Mouse (Mus musculus) kidney, postnatal 36 days (tissue): ENCODE data around the gene Dido1.

Source experiments
- DNase-seq, 2 experiments: peaks; one replicate each; pipeline ENCODE4 v3.0.0; 2021 to 2022; ENCODE audit warnings: mixed read lengths in 2 of 2

Dido1 gene

DNA sequence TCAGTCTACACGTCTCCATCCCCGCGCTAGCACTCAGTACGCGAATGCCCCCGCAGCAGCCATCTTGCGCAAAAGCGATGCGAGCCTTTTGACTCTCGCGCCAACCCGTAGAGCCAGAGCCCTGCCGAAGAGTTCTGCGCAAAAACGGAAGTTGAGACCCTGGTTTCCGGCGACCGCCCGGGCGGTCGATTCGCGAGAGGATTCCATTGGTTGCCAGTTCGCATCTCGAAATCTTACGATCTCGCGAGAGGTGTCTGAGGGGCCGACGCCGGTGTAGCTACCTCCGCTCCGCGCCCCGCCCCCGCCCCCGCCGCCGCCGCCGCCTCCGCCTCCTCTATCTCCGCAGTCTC, at the start of gene Dido1, which contains the start of gene Gid8:
Gene Dido1, minus strand, starts transcription at position 77 of the 350 bp plus-strand sequence.
Gene Gid8, plus strand, starts transcription at position 195 of the 350 bp plus-strand sequence.
- peak; percentile 98 for DNase-seq

DNA sequence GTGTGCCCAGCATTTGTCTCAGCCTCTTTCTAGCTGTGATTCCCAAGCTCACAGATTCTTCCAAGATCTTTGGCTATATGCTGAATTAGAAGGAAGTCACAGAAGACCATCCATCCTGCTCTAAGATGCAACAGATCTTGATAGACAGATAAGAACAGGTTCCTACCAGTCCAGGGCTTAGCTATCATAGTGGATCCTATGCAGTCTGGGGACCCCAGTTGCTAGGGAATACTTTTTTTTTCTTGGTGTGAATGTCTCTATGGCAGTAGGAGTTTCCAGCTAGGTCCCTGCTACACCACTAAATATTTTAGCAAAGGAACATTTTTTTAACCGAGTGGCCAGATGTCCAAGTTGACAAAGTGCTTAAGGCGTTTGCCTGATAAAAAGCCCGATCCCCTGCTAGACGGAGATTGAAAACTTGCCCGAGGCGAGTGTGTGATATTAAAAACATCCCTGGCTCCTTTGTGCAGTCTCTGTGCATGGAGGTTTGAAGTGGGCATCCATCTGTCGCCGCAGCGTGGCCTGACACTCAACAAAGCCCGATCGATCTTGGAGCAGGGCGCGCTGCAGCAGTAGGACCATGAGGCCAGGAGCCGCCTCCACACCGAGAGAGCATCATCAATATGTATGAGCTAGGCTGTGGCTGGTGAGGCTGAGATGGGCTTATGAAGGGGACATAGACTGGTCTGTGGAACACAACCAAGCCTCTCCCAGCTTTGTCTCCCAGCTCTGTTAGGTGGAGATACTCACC, 48.9 kb upstream of the Dido1 start:
- DNase-seq, result no peak

DNA sequence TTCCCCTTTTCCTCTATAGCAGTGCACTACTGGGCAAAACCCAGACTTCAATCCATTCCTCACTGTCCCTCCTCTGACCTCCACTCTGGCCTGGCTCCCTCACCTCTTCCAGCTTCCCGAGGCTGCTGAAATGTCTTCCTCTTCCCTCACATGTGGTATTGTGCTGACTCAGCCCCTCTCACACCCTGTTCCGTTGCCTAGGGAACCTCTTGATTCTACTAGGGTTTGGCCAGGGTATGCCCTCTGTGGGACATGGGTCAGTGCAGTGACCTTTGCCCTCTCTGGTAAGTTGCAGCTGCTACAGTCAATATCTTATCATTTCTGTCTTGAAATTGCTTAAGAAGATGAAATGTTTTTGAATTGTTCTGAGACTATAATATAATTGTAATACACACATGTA, 47.0 kb upstream of the Dido1 start:
- no peak for DNase-seq

DNA sequence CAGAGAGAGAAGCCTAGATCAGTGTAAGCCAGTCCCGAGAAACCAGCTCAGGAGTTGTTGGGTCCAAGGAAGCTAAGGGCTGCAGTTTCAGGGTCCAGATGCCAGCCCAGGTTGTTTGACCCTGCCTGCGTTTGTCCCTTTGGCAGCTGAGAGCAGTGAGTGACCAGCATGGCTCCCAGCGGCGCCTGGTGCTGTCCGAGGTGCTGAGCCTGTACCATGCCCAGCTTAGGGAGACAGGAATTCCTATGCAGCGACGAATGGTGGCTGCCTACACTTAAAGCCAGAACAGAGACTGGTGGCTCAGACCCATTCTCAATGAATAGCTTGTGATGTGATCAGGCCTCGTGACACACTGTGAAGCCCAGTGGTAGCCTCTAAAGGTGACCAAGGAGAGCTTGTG, 46.1 kb upstream of the Dido1 start:
- peak; percentile 48 to 86 for DNase-seq

DNA sequence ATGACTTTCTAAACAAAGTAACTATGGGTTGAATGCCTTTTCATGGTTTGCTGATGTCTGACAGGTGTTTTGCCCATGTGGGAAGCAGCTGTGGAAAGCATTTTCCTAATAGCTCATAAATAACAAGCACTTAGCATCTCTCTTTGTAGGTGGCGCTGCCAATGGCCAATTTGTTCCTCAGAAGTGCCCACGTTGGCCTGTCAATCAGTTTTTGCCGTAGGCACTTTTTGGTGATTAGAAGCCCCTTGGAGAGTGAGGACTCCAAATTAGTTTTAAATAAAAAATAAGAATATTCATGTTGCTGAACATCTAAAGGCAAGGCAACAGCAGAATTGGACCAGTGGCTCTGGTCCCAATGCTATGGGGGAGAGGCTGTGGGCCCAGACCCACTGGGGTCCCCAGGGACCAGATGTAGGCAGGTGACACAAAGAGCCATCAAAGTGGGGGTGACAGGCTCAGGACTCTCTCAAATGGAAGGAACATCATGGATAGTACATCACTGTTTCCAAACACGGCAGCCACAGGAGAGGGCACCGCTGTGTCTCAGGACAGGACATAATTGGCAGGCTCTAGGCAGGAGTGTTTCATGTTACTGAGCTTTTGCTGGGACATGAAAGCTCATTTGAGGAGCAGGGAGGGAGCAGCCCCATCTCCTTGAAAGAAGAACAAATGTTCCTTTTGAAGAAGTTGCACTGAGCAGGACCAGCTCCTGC, 45.3 kb upstream of the Dido1 start:
- DNase-seq, result no peak

DNA sequence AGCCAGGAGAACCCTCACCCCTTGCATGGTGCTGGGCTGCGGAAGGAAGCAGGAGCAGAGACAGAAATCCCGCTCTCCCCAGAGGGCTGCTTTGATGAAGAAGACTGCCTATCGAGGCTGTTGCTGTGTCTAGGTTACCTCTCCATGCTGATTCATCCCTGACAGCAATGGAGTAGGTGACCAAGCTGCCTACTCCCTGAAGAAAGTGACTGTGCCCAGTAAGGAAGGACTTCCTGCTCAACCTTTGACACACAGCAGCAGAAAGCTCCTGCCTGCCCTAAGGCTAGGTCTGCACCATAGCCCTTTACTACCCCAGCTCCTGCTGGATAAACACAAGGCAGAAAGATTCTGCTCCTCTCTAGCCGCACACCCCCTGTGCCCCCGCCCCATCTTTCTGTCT, 39.1 kb upstream of the Dido1 start:
- DNase-seq, result no peak

DNA sequence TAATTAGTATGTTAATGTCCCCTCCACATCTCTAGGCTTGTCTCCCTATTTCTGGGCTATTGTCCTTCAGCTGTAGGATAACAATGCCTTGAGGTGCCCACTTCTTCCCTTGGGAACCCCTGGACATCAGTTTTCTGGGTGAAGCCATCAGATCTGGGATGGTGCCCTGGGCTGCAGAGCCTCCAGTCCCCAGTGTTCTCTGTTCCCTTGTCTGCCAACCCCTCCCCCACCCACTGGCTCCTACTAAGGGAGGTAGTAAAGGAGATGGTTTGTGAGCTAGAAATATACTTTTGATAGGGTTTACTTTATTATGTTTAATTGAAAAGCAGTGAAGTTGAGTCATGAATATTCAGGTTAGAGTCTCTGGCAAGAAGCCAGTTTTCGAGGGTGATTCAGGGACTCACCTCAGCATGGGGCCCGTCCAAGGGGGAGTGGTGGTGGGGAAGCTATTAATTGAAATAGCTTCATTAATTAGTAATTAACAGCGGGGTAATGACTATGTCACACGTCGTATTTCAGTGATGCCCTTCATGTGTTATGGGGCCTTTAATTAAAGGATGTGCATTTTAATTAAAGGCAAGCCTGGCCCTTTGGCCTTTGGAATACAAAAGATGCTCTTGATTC, 36.9 kb upstream of the Dido1 start:
- peak in 1 of 2 experiments; percentile 15 for DNase-seq

DNA sequence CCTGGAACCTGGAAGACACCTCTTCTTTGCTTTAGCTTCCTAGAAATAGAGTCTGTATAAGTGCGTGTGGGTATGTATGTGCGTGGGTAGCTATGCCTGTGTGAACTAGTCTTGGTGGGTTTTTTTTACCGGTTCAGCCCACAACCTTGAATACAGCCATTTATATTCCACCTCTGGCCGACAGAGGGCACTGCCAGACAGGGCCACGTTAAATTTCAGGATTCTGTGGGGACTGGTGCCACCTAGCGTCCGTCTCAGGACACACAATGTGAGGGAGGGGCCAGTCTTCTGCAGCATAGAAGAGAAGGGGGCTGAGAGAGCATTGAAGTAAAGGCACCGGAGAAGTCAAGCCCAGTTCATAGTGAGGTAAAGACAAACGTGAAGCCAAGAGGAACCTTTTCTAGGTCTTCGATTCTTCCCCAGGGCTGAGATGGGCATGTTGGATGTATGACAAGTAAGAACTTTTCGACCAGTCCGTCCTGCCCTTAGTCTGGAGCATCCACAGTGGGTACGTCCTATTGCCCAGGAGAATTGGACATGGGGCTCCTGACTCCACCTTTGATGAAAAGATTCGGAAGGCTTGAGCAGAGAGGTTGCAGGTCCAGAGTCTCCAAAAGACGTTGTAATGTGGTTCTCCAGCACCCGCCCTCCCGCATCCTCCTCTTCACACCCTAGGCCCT, 35.6 kb upstream of the Dido1 start:
- DNase-seq, result peak; percentile 83 to 92

DNA sequence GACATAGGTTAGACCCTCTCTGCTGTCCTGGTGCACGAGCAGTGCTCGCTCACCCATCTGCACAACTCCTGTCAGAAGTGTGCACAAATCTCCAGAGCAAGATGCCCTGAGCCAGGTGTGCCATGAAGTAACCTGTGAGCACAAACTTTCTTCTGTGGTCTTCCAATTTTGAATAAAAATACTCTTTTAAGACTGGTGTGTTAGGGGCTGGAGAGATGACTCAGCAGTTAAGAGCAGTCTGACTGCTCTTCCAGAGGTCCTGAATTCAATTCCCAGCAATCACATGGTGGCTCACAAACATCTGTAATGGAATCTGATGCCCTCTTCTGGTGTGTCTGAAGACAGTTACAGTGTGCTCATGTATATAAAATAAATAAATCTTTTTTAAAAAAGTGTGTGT, 33.5 kb upstream of the Dido1 start:
- no peak for DNase-seq

DNA sequence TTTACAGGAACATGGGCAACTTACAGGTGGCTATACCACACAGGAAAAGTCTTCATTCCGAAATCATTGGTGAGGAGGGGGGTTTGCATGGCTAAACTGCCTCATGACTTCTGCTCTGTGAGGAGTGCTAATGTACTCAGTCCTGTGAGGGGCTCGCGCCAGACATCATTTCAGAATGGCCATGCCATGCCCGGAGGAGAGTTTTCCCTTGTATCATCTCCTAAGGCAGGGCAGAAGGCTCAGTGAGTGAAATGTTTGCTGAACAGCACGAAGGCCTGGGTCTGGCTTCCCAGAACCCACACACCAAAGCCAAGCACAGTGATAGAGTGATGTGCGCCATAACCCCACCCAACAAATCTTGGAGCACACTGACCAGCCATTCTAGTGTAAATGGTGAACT, 33.0 kb upstream of the Dido1 start:
- no peak for DNase-seq

DNA sequence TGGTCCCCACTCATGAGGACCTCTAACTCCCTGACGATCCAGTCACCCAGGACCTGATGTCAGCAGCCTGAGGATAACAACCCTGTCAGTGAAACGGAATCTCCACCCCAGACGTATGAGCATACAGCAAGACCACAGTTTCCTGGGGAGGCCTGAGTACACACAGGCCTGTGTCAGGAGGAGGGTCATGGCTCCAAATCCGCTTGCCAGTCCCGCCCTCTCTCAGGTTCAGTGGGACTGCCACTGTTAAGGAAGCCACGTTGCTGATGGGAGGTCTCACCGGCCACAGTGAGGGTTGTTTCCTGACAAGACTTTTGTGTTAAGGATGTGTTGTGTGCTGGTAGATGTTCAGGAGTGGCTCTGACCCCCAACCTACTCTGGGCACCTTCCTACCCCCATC, 31.6 kb upstream of the Dido1 start:
- DNase-seq, result no peak

DNA sequence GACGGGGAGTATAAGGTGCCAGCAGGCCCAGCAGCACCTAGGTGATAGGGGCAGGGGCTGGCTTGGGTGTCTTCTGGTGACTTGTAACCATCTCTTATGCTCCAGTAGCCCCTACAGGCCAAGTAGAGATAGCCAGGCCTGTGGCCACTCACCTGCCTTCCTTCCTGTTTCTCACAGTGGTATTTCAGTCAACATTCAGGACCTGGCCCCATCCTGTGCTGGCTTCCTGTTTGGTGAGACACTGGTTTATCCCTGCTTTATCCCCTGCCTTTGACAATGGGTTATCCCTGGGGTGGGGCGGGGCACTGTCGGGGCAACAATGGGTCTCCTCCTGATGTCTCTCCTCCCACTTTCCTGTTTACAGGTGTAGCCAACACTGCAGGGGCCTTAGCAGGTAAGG, 30.6 kb upstream of the Dido1 start:
- no peak for DNase-seq

DNA sequence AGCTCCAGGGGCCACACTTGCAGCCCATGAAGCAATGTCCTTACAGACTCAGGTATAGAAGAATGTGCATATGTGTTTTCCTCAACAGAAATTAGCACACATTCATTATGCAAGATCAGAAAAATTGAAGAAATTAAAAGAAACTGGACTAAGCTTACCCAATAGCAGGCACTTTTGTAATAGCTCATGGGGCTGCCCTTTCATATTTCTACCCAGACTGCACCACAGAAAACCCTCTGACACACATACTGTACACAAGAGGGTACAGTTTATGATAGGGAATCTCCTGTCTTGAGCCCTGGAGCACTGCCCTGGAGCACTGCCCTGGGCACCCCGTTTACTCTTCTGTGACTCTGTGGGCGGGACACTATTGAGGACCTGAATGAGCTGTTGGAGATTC, 28.2 kb upstream of the Dido1 start:
- no peak for DNase-seq

DNA sequence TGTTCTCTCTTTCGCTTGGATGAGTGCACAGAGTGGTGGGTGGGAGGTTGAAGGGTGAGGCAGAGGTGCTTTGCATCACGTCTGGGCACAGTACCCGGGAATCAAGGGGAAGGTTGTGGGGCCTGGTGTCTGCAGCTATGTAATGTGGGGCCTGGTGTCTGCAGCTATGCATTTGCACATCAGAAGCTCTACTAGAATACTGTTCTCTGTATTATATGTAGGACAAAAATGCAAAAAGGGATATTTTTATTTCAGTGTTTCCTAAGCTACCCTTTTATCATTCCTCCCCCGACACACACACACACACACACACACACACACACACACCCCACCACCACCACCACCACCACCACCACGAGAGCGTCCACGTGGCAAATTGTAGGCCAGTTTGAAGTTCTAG, 25.4 kb upstream of the Dido1 start:
- no peak for DNase-seq

DNA sequence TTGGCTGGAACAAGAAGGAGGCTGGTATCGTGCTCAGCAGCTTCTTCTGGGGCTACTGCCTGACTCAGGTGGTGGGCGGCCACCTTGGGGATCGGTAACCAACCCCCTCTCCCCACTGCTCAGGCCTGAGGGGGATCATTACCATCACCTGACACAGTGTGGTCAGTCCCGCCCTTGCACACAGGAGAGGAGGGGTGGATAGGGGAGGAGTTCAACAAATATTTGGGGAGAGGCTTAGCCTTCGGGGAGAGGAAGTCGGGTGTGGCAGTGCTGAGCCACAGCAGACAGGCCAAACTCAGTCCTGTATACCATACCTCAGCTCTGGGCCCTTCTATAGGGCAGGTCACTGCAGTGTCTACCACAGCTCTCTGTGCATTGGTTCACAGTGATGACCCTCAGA, 22.2 kb upstream of the Dido1 start:
- no peak for DNase-seq

DNA sequence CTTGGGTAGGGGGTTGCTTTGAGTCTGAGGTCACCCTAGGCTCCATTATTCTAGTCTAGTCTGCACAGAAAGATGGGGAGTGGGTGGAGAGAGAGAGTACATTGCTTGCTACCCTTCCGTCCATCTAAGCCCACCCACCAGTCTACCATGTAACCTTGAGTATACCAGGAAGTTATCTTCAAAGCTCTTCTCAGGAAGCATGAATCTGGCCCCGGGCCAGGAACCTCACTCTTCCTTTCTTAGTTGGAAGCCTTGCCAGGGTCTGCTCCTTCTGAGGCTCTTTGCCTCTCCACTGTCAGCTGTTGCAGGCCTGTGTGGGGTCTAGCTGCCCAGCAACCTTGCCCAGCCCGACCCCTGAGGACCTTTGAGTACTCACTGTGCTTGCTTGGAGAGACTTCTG, 21.2 kb upstream of the Dido1 start:
- DNase-seq, result peak in 1 of 2 experiments; percentile 36

DNA sequence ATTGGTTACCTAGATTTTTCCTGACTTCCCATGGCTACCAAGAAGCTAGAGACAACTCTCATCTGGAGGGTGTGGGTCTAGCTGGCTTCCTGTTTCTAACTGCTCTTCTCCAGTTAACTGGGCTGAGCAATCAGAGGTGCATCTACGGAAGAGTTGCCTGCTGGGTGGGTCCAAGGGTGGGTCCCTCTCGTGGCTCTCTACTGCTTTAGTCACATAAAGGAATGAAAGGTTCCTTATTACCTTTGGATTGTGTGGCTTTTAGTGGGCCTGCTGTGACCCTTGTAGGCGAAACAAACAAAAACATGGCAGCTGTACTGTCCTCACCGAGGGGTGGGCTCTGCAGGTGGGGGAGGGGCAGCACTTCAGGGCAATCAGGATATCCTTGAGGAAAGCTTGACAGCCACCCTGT, 17.8 kb upstream of the Dido1 start:
- DNase-seq, result no peak

DNA sequence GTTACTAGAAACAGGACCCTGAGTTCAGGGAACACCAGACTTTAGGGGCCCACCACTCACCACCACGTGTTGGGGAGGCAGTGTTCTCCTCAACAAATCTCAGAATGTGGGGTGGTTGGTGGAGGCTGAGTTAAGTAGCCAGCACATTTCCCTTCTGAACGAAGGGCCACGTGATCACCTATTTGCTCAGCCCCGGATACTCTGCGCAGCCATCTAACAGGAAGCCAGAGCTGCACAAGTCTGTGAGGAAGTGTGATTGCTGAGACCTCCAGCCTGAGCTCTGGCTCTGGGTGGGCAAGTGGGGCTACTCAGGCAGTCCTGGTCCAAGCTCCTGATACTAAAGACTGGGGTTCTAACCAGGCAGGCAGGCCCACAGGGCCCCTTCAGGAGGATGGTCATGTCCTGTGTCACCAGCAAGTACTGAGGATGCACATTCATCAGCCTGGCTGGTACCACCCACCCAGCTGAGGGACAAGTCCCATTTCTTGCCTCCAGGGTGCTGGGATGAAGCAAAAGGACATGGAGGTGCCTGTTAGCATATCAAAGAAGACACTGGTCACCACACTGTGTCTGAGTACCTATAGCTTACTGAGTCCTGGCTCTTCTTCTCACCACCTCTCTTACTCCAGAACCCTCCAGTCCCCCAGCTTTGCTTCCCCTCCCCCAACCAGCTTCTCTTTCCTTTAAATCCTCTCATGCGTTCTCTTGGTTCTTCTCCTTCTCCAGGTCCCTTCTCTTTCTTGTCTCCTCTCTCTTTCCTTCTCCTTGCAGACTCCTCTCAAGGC, 17.1 kb upstream of the Dido1 start:
- no peak for DNase-seq

DNA sequence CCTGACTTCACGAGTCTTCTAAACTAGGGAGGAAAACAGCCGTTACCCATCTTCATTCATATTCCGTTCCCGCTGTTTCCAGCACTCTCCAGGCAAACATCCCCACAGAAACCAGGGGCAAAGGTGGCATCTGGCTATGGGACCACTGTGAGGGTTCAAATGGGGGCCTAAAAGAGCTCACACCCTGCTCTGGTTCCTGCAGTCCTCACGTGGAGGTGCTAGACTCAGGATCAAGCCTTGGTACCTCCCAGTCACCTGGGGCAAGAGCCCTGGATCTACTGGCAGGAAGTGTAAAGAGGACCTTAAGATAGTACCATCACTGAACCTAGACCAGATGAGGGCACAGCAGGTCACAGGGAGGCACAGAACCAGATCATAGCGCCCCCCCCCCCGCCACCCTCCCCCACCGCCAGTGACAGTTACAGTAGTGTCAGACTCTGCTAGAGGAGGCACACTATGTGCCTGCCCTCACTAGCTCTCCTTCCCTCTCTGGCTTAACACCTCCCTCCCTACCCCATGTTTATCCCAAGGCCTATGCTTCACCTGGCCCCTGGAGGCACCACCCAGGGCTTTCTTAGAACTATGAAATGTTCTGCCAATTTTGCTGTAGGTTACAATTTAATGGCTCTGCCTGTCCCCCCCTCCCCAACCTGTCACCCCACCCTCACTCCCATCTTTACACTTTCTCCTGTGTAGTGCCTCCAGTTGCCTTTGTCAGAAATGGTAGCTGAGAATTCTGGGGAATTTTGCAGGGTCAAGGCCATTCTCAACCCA, 16.2 kb upstream of the Dido1 start:
- DNase-seq, result no peak

DNA sequence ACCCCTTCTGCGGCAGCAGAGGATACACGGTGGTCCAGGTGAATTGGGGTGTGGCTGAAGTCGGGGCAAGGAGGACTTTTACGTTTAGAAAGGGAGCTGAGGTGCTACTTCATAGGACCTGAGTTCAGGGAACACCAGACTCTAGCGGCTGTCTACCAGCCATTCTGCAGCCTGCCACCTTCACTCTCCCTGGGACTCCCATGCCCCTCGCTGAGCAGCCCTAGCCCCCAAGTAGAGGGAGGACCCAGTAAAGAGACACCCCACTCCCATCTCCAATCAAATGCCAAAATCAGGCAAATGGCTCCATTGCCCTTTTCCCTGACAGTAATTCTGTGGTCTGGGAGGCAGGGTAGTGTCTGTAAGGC, 15.6 kb upstream of the Dido1 start:
- DNase-seq, result no peak

DNA sequence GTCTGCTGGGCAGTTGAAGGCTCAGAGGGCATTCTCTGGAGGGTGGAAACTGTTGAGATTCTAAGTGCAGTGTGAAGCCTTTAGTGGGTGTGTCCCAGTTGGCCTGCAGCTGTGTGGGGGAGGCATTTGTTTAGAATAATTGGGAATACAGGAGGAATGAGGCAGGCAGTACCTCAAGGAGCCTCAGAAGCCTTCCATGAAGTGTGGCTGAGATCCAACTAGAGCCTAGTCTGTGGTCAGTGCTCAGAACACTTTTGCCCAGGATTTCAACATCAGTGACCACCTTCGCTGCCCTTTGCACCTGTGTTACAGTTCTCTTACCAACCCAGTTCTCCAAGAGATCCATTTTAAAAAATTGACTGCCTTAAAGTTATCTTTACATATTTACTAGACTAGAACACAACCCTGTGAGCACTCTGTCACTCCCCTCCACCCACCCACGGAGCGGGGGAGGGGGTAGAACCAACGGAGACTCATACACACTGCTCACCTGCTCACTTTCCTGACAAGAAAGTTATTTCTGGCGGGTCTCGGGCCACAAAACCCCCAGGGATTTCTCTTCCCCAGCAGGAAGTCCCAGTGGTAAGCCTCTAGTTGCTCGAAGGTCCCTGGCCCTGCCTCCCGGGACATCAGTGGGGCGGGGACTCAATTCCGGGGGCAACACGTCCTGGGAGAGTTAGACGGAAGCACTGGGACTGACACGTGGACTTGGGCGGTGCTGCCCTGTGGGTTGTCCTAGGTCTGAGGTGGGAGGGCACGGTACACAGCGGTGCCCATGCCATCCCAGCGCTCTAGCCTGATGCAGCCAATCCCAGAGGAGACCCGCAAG, 15.0 kb upstream of the Dido1 start, which contains the start of gene Slc17a9:
Gene Slc17a9, plus strand, starts transcription at position 679 of the 829 bp plus-strand sequence.
- peak; percentile 81 to 82 for DNase-seq
